Mouse (Mus musculus) layer of hippocampus, postnatal 10 days (tissue): ENCODE data around the gene Ryr2. TPM values are rescaled to one million over a fixed set of nuclear protein-coding genes. Genes with fewer than 3 reads are reported as not detected.

Source experiments
- DNase-seq, 2 experiments: peaks; one replicate each; pipeline ENCODE4 v3.0.0; 2021; ENCODE audit warnings: low spot score in 2 of 2
- total RNA-seq, 2 experiments: library from RNA; stranded (reverse); gene quantifications; 2 replicates each; pipeline ENCODE4 v1.2.3; 2021

Gene Ryr2
- total RNA-seq, 2 experiments from 2014 or later: 112 to 140 TPM

DNA sequence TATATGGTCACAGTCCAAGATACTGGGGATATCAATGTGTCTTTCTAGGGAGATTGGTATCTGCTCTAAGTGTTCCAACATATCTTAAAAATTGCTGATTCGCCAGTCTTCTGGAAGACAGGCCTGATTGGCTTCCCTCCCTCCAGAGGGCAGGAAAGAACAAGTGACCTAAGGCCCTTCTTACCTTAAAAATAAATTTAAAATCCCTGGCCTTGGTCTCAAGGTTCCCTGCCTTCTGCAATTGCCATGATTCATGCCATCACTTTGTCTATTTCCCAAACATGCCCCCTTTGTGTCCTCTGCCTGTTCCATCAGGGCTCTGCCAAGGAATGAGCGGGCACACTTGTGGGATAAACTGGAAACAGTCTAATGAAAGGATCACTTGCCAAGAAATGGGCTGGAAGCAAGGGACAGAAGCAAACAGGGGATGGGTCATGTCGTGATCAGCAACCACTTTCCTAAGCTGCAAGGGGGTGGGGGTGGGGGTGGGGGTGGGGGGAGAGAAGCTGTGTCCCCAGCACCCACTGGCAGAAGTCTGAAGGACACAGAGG, 10.3 kb downstream of the Ryr2 start:
- DNase-seq: no peak

DNA sequence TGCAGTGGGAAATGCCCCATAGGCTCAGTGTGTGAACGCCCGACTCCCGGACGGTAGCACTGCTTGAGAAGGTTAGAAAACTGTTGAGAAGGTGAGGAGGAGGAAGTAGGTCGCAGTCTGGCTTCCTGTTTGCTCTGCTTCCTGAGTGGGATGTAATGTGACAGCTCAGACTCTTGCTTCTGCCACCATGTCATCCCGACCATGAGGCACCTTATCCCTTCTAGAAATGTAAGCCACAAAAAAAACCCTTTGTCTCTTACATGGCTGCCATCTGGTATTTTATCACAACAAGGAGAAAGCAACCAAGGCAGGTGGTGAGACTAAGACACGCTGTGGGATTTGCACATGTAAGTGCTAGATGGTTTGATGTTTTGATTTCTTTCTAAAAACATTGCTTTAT, 12.2 kb downstream of the Ryr2 start:
- DNase-seq: no peak

DNA sequence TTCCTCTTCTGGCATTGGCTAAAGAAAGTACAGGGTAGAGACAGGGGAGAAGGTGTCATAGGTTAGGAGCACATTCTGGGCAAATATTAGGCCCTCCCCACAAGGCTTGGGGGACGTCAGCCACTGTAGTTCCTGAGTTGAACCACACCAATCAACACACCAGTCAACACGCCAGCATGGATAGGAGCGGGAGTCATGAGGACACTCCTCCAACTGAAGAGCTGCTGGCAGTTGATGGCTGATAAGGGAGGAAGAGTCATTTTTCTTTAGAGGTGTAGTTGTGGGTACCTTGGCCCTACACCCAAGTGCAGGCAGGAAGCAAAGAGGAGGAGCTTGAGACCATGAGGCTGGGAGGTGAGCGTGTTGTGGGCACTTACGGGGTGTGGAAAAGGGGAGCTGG, 13.6 kb downstream of the Ryr2 start:
- no peak for DNase-seq

DNA sequence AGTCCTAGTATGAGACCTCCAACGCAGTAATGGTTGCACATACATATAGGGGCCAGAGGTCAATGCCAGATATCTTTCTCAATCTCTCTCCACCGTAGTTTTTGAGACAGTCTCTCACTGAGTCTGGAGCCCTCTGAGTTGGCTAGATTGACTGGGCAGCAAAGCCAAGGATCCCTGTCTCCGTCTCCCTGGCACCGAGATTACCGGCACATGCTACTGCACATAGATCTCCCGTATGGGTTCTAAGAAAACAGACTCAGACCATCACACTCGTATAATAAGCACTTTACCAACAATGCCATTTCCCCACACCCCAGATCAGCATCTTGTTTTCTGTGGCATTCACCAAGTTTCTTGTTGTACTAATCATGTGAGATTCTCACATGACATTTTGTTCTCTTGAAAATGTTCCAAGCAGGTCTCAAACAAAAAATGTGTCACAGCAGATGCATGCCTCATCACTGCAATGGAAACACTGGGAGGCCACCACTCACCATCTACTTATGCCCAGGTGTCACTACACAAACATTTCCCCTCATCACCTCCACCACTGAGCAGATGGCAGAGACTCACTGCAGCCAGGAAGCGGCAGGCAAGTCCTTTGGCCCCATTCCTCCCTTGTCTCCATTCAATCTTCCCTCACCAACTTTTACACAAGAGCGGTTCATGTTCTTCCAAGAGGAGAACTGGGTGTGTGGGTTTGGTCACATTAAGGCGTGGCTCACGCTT, 14.2 kb downstream of the Ryr2 start:
- DNase-seq: no peak

DNA sequence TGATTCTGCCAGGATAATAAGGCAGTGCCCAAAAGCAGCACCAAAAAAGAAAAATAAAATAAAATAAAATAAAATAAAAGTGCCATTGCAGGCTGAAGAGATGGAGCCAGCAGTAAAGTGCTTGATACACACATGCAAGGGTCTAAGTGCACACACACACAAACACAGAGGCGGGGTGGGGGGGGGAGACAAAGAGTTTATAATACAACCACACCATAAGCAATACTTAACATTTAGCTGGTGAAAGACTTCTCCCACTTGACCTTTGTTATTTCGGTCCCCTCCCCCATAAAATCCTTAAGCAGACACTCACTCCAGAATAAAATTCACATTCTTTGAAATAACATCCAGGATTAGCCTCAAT, 22.7 kb downstream of the Ryr2 start:
- no peak for DNase-seq

DNA sequence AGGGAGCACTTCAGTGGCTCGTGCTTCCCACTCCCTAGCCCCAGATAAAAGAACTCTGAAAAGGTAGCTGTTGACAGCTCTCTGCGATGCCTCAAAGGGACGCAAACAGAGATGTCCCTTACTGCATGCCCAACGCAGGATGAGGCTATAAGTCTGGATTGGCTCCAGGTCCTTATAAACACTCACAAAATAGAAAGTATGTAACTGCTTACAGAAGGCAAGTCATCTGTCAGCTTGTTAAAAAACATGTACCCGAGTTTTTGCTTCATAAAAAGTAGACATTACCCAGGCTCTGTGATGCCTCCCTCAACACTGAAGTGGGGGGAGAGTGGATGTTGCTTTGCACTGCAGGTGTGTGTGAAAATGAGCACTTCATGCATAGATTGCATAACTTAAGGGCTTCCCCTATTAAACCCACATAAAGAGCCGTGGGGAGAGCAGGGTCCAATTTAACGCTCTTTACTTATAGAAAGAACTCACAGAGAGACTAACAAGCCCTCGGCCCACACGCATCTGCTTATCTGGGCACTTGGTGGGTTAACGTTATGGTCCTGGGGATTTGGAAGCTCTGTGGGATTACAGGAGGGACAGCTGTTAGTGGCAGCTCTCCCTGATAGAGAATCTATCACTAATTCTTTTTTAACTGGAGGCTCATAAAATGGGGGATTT, 23.2 kb downstream of the Ryr2 start:
- no peak for DNase-seq

DNA sequence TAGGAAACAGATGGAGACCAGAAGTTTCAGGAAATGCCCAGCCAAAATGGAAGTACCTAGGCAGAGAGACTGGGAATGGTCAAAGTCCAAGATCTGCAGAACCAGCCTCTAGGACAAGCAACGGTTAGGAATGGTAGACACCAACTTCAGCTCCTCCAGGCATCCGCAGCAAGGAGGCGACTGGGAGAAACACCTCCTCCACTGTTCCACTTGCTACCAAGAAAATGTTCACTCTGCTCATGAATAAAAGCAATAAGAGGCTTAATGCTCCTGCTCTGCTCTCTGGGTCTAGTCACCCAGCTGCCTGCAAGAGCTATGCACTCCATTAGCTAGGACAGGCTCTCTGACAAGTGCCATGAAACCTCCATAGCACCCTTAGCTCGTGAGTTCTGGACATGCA, 26.2 kb downstream of the Ryr2 start:
- no peak for DNase-seq

DNA sequence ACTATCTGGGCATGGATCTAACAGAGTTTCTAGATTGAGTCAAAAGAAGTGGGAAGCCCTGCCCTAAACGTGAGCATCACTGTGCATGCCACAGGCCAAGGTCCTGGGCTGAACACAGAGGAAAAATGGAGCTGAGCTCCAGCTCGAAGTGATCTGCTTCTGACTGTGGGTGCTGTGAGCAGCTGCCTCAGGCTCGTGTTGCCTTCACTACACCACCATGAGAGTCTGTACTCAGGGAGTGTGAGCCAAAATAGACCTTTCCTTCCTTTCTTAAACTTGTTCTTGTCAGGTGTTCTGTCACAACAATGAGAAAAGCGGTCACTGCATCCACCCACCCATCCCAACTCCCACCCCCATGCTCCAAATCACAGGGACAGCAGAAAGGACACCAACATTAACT, 27.2 kb downstream of the Ryr2 start:
- no peak for DNase-seq

DNA sequence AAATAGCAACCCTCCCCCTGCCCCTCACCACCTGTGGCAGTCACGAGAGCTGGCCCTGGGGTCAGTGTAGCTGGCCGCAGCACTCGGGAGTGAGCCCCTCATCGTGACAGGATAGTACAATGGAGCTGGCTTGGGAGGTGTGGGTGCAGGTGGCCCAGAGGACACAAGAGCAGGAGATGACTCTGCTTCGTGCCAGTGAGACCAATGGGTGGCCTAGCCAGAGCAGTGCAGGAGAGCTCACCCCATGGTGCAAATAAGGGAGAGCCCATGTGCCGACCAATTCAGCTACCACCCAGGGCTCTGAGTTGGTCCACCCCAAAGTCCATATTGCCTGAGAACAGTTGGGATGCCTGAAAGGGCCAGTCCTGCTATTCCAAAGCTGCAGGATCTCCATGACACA, 31.8 kb downstream of the Ryr2 start:
- DNase-seq: no peak

DNA sequence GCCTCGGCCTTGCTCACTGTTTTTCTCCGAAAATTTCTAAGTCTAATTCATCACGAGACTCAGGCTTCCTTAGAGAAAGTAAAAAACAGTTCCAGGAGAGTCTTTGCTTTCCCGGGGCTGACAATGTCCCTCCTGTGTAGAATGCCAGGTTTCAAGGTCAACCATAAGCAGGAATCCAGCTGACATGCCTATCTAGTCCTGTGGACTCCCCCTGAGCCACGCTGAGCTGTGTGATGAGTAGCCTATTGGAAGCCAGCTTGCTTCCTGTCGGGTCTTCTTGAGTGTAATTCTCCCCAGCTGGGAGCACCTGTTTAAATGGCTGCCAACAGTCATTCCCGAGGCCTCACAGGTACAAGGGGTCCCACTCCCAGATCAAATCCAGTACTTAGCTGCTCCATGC, 34.2 kb downstream of the Ryr2 start:
- no peak for DNase-seq

DNA sequence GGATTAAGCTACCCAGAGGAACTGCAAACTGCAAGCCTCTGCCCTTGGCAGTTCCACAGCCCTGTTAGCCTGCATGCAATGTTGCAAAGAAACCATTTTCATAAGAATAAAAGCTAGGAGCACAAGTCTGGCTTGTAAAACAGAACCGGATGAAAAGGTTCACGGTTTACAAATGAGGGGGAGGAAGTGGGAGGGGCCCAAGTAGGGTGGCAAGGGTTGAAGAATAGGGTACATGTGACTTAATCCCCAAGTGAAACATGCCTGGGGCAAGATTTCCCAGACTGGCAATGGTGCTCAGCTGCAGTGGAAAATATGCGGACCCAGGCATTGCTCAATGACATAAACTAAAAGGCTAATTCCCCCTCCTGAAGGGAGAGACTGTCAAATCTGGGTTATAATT, 34.6 kb downstream of the Ryr2 start:
- DNase-seq: no peak

DNA sequence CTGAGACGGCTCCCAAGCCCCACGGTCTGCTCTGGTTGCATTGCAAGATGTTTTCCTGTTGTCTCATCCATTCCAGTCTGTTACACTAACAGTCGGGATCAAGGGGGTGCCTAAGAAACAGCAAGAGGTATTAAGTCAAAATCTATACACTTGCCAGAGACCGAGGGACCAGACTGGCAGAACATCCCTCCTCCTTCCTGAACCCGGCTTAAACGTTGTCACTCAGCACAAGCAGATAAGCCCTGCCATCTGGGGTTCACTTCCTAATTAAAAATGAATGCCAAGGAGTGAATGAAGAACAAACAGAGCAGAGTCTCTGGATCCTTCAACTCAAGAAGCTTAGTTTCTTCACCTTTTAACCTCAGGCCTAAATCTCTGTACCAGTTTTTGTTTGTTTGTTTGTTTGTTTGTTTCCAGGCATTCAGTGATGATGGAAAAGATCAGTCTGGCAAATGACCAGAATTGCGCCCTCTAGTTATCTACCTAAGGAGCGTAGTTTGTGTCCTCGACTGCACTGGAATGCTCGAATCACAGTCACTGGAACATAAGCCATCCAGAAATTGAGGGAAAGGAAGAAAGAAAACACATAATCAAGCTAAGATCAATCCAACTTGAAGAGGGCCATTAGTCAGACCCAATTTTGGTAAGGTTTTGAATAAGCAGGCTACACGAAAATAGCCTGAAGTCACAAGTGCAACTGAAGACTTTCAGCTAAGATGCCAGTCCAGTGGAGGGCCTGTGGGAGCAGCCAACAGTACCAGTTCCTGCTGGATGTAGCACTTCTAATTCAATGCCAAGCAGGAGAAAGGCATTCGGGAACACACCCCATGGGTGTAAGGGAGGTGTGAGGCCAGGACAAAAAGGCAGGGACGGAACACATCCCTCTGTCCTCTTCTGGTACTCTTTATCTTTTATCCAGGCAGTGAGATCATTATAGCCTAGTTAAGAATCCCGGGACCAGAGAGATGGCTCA, 36.3 kb downstream of the Ryr2 start:
- DNase-seq: no peak

DNA sequence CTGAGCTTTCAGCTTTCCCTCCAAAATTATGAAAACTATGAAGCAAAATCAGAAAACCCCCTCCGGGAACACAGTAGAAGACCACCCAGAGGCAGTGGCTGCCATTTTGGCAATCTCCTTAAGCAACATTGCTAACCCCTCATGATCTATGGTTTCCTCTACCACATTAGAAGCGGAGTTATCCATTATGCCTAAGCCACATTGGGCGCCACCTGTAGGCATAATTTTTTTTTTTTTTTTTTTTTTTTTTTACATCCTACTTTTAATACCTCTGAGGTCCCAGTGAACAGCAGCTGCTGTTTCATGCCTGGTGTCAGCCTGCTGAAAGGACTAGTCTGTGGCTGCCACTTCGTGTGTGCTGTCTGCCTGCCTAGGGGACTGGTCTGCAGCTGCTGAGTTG, 42.2 kb downstream of the Ryr2 start:
- DNase-seq: no peak

DNA sequence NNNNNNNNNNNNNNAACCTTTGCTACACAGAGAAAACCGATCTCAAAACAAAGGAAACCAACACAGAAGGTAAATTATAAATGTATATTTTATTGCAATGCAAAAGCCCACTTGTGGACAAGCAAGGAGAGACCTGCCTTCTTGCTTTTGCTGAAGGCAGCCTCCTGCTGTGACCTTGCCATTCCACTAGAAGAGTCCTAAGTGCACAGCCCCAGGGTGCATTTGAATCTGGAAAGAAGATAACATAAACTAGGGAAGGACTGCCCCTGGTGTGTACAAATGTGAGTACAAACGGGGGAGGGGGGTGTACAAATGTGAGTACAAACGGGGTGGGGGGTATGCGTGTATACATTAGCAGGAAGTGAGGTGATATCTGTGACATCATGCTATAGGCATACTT, 43.2 kb downstream of the Ryr2 start:
- no peak for DNase-seq

DNA sequence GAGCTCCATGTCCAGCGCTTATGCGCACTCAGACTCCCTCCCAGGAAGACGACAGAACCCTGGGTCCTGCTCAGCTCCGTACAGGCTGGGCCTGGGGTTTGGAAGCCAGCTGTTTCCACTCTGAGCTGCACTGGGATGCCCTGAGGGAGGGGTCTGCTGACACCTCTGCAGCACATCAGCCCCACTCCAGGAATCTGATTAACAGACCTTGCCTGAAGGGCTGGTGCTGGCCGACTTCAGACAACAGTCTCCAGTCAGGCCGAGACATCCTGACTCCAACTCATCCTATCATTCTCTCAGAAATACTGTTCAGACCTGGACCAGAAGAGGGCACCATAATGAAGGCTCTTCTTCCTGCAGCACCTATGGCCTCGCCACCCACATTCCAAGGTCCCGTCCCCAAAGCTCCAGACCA, 49.4 kb downstream of the Ryr2 start:
- no peak for DNase-seq

DNA sequence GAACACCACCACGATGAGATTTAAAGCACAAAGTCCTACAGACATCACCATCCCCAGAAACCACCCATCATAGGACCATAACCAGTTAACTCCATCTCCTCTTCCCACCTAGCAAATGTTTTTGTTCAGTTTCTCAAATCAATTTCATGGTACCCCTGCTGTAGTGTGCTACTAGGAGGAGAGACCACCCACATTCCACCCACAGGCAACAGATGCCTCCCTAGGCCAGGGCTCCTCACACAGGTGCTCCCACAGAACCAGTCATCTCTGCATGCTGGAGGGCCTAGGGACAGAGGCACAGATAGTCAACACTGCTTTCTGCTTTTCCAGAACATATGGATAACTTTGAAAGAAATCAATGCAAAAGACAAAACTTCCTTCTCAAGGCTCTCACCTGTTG, 50.8 kb downstream of the Ryr2 start:
- no peak for DNase-seq

DNA sequence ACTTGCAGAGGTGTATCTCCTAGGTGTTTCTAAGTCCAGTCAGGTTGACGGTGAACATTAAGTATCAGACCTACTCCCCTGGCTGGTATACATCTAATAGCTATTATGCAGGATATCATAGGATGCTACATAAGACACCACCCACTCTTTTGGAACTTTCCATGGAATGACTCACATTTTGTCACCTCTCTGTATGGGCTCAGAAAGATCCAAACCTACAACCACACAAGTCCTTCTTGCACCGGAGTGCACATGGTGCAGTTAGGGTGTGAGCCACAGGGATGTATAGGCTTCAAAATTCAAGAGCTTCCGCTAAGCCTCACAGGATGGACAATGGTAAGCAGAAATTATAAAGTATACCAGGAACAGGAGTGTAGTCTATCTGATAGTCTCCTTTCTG, 52.8 kb downstream of the Ryr2 start:
- DNase-seq: no peak

DNA sequence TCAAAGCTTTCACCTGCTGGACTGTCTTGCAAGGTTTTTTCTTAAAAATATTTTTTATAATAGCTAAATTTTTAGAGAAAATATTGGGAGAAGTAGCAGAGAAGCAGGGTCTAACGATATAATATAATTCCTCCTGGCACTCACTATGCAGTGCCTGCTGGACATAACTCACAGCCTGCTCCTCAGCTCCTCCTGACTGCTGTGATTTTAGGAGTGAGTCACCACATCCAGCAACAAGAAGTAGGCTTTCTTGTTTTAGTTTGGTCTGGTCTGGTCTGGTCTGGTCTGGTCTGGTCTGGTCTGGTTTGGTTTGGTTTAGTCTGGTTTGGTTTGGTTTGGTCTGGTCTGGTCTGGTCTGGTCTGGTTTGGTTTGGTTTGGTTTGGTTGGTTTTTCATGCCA, 55.9 kb downstream of the Ryr2 start:
- DNase-seq: no peak

DNA sequence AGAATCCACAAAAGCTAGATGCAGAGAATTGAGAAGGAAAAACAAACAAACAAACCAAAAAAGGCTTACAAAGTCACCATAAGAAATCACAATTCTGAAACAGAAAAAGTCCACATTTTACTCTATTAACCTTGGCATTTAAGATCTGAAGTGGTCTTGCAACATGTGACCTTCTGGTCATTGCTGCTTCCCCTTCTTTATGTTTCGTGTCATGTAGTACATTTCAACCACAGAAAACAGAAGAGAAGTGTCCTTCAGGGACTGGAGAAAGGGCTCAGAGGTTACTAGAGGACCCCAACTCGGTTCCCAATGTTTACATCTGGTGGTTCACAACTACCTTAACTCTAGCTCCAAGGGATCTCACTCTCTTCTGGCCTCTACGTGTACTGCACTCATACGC, 59.7 kb downstream of the Ryr2 start:
- DNase-seq: no peak

DNA sequence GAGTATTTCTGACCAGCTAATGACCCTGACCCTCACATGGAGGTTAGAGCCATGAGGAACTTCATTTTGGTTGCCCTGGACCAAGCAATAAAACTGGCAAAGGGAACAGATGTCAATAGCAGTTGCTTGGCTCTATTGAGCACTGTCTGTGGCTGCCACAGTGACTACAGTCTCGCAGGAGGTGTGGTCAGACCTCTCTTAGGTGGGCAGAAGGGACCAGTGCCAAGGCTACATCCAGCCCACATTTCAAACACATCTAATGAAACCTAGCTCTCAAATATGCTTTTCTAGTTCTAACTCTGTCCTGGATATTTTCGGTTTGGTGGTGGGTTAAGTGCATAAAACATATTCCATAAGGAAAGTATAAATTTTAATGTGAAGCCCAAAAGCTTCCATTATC, 62.0 kb downstream of the Ryr2 start:
- DNase-seq: no peak

DNA sequence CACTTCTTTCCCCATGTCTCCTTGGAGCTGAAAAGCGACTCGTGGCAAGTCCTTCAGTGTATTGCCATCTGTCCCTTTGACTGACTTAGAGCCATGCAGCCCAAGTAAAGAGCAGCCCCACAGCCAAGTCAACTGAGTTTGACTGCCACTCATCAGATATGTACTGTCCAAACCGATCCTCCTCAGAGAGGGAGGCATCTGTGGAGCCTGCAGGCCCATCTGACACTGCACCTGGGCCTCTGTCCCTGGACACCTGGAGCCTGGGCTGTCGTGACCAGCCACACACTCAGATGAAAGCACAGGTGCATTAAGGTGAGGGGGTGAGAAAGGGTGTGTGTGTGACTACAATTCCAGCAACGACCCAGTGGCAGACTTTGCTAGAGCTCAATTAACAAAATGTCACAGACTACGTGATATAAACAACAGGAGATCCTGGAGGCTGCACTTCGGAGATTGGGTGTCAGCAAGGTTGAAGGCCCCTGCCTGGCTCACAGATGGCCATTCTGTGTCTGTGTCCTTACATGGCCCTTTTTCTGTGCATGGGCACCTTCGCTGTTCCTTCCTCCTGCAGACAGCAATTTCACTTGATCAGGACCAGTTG, 63.8 kb downstream of the Ryr2 start:
- no peak for DNase-seq
